Mouse (Mus musculus) E14TG2a.4 (cell line): ENCODE results near the gene Opn4.

ENCODE experiments used
- H3K27me3 ChIP-seq: 2 replicates; pipeline ENCODE4 v1.6.1; 2014; ENCODE audit warnings: low read length, control low read depth; ENCODE audit not compliant: insufficient read depth
- H3K36me3 ChIP-seq: 2 replicates; pipeline ENCODE4 v1.6.1; 2014; ENCODE audit warnings: low read length, control low read depth; ENCODE audit not compliant: insufficient read depth
- H3K4me1 ChIP-seq: replicated peaks from 2 replicates; pipeline ENCODE4 v1.6.1; 2014; ENCODE audit warnings: low read depth, low read length, control low read depth
- H3K4me3 ChIP-seq: replicated peaks from 2 replicates; pipeline ENCODE4 v1.5.1; 2014; ENCODE audit warnings: mild to moderate bottlenecking, low read length
- H3K9me3 ChIP-seq: 2 replicates; pipeline ENCODE4 v1.6.1; 2014; ENCODE audit warnings: low read length, control low read depth
- CTCF ChIP-seq: conservative IDR thresholded peaks from 2 replicates; pipeline ENCODE4 v1.5.1; 2014; ENCODE audit warnings: low read length
- NANOG ChIP-seq: IDR thresholded peaks from 2 replicates; pipeline ENCODE4 v1.6.1; 2014; ENCODE audit warnings: borderline replicate concordance, low read length, mixed read lengths
- POU5F1 ChIP-seq: IDR thresholded peaks from 2 replicates; pipeline ENCODE4 v1.6.1; 2014; ENCODE audit warnings: low read length, borderline replicate concordance

Gene Opn4

DNA sequence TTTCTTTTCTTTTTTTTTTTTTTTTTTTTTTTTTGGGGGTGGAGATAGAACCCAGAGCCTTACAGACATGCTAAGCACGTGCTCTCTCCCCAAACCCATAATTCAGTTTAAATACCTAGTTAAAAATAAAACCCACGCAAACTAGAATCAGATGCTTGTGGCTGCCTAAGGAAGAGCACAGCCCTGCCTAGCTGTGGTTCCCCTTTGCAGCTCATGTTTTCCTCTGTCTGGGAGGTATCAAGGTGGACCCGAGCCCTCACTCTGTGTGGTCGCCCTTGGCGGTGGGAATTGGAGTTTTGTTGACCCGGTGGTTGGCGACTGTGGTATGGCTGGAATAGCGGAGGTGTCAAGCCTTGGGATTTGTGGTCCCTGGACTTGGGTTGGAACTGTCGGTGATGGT is 41.0 kb downstream of the Opn4 start:
- H3K36me3 ChIP-seq: no peaks in the 10 kb centered on the region
- peaks cover 46% of the 10 kb centered on the region for H3K4me1 ChIP-seq
- H3K9me3 ChIP-seq: no peaks in the 10 kb centered on the region
- no peak overlapping the region for H3K4me3 ChIP-seq
- peaks cover 15% of the 10 kb centered on the region for H3K27me3 ChIP-seq
- TF ChIP-seq POU5F1 (no peak), NANOG (no peak), CTCF (no peak)

DNA sequence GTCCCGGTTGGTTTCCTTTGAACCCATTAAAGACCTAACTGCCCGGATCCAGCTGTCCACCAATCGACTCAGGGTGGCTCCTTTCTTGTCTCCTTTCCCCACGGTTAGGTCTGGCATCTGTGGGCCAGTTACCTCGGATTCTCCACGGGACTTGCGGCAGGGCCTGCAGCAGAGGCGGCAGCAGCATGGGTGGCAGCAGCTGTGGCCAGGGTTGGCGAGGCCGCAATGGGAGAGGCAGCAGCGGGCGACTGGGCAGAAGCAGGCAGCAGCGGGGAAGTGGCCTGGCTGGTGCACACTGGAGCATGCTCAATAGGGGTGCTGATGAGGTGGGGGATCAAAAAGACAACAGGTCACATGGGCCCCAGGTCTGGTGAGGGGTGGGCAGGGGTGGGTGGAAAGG is 44.7 kb downstream of the Opn4 start:
- Histone ChIP-seq H3K36me3 (no peaks in the 10 kb centered on the region), H3K4me3 (peak overlapping the region; percentile 75), H3K27me3 (peaks cover 22% of the 10 kb centered on the region), H3K4me1 (peaks cover 37% of the 10 kb centered on the region), H3K9me3 (no peaks in the 10 kb centered on the region)
- TF ChIP-seq CTCF (no peak), NANOG (no peak), POU5F1 (no peak)

GRCm38 (mm10) chr14:34554047-34554446 is 45.9 kb downstream of the Opn4 start:
- TF ChIP-seq CTCF: no peak
- TF ChIP-seq POU5F1: no peak
- no peak for TF ChIP-seq NANOG
- no peaks in the 10 kb centered on the region for H3K9me3 ChIP-seq
- H3K4me1 ChIP-seq: peaks cover 36% of the 10 kb centered on the region
- H3K36me3 ChIP-seq: no peaks in the 10 kb centered on the region
- H3K4me3 ChIP-seq: no peak overlapping the region
- H3K27me3 ChIP-seq: peaks cover 19% of the 10 kb centered on the region

- TF ChIP-seq CTCF (no peak), NANOG (no peak), POU5F1 (no peak)
- H3K9me3 ChIP-seq: no peaks in the 10 kb centered on the region
- peaks cover 36% of the 10 kb centered on the region for H3K4me1 ChIP-seq
- no peaks in the 10 kb centered on the region for H3K36me3 ChIP-seq
- no peak overlapping the region for H3K4me3 ChIP-seq
- peaks cover 19% of the 10 kb centered on the region for H3K27me3 ChIP-seq
These were observed 46.5 kb downstream of the Opn4 start for GRCm38 (mm10) chr14:34553470-34553869.

- H3K36me3 ChIP-seq: no peaks in the 10 kb centered on the region
- H3K9me3 ChIP-seq: no peaks in the 10 kb centered on the region
- H3K4me3 ChIP-seq: no peak overlapping the region
These were observed 47.7 kb downstream of the Opn4 start for GRCm38 (mm10) chr14:34552226-34552625.

DNA sequence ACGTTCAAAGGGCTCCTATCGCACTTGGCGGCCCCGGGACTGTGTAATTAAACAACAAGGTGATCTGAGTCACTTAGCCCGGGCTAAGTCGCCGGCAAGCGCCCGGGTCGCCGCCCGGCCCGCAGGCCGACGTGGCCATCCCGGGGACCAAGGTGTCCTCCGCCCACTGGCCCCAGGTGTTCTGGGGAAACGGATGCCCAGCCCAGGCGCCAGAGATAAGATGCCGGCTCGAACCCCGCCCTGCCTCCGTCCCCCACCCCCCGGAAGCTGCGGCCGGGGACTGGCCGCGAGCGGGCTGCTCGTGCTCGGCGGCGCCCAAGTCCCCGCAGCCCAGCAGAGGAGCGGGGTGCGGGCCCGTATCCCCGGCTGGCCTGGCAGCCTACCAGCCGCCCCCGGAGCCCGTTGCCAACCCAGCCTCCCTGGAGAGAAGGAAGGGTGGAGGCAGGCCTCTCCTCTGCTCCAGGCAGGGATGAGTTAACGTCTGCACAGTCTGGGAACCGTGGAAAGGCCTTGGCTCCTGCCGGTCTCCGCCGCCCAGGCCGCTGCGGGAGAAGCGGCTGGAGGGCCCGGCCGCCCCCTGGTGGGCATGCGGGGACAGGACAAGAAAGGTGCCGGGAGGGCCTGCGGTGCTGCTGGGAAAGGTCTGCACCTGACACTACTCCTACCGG is 50.8 kb downstream of the Opn4 start:
- TF ChIP-seq NANOG (no peak), POU5F1 (no peak), CTCF (peak; percentile 14; the same call in 1 of the 2 replicates)
- Histone ChIP-seq H3K4me3 (peak overlapping the region; percentile 84), H3K36me3 (no peaks in the 10 kb centered on the region), H3K9me3 (no peaks in the 10 kb centered on the region), H3K4me1 (peaks cover 41% of the 10 kb centered on the region), H3K27me3 (peaks cover 19% of the 10 kb centered on the region)

More at GRCm38 (mm10) chr14:34552226-34552625, 47.7 kb downstream of the Opn4 start:
- no peak for TF ChIP-seq NANOG
- TF ChIP-seq CTCF: no peak
- TF ChIP-seq POU5F1: no peak
- peaks cover 36% of the 10 kb centered on the region for H3K4me1 ChIP-seq
- H3K27me3 ChIP-seq: peaks cover 14% of the 10 kb centered on the region

- no peaks in the 10 kb centered on the region for H3K9me3 ChIP-seq
- peaks cover 17% of the 10 kb centered on the region for H3K27me3 ChIP-seq
- peak overlapping the region; percentile 84 for H3K4me3 ChIP-seq
- no peak for TF ChIP-seq POU5F1
- TF ChIP-seq CTCF: no peak
- no peak for TF ChIP-seq NANOG
- H3K4me1 ChIP-seq: peaks cover 36% of the 10 kb centered on the region
- no peaks in the 10 kb centered on the region for H3K36me3 ChIP-seq
These were observed 51.4 kb downstream of the Opn4 start for GRCm38 (mm10) chr14:34548391-34549001.

- Histone ChIP-seq H3K4me1 (peaks cover 41% of the 10 kb centered on the region), H3K36me3 (no peaks in the 10 kb centered on the region), H3K4me3 (no peak overlapping the region), H3K9me3 (no peaks in the 10 kb centered on the region), H3K27me3 (peaks cover 18% of the 10 kb centered on the region)
- TF ChIP-seq POU5F1 (no peak), NANOG (no peak), CTCF (no peak)
These were observed 55.4 kb downstream of the Opn4 start for GRCm38 (mm10) chr14:34544545-34544944.
